Mouse (Mus musculus) naive thymus-derived CD4-positive, alpha-beta T cell, adult 5 months (primary cell): ENCODE measurements around the gene 4930524B15Rik. TPM values are rescaled to one million over a fixed set of nuclear protein-coding genes. Genes with fewer than 3 reads are reported as not detected.

ENCODE experiments used
- polyA plus RNA-seq: library from polyadenylated mRNA; unstranded; fragments of 100-300 nt; shearing (Covaris generic); gene quantifications from one replicate; pipeline ENCODE4 v1.2.1, GENCODE M21; 2017

4930524B15Rik gene
- not detected for polyA plus RNA-seq

GRCm38 (mm10) chr11:31965256-31966134 is at the start of gene 4930524B15Rik:
4930524B15Rik (plus strand) TSS chr11:31965592.

GRCm38 (mm10) chr11:32000281-32000680 is 34.9 kb downstream of the 4930524B15Rik start, which contains the start of gene Nsg2:
Nsg2 (plus strand) TSS chr11:32000463.

Other genes starting within 250 kb of the 4930524B15Rik start
- 12.8 TPM for gene Cpeb4, start 93.4 kb upstream of the 4930524B15Rik start, polyA plus RNA-seq
- gene Nsg2, start 34.9 kb downstream of the 4930524B15Rik start, polyA plus RNA-seq = 177 TPM
- gene Il9r, start 234.7 kb downstream of the 4930524B15Rik start, polyA plus RNA-seq = not detected
- 15.5 TPM for gene Snrnp25, start 239.8 kb downstream of the 4930524B15Rik start, polyA plus RNA-seq